Mouse (Mus musculus) brain, embryonic 14.5 days (tissue): ENCODE measurements at regions not wholly inside any gene's neighbourhood (a gene's known extent, or its start where the extent isn't known, plus 50 kb on each side); places are given as distances from the start of the nearest gene placed in this dataset.

Experiments
- CTCF ChIP-seq: fragments of 200-500 bp; IDR thresholded peaks from 2 replicates; pipeline ENCODE4 v1.5.1; 2012; ENCODE audit warnings: inconsistent platforms, mild to moderate bottlenecking, moderate library complexity, borderline replicate concordance; ENCODE audit not compliant: insufficient read depth, insufficient read length; ENCODE audit errors: extremely low read depth
- POLR2A ChIP-seq: fragments of 200-500 bp; IDR thresholded peaks from 2 replicates; pipeline ENCODE4 v1.6.1; 2012; ENCODE audit warnings: mild to moderate bottlenecking, inconsistent platforms, borderline replicate concordance; ENCODE audit not compliant: poor library complexity, insufficient read depth, insufficient read length, severe bottlenecking; ENCODE audit errors: extremely low read depth

DNA sequence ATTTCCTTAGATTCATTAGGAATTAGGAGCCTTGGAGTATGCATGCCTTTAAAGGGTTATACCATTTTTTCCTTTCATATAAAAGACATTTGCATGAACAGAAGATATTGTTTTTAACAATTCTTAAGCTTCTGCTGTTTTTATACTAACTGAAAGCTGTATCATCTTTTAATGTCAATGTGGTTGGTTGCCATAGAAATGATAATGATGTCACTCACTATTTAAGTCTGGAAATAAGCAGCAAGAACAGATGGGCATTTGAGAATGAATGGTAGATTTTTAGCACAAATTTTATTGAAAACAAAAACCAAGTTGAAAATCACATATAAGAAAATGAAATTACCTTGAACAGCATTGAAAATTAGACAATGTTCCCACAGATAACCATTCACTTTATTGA lies 941.8 kb upstream of the 4931408C20Rik start:
- no peak for TF ChIP-seq POLR2A
- TF ChIP-seq CTCF = no peak
